Mouse (Mus musculus): ENCODE measurements around the gene Best1.

Gene Best1

DNA sequence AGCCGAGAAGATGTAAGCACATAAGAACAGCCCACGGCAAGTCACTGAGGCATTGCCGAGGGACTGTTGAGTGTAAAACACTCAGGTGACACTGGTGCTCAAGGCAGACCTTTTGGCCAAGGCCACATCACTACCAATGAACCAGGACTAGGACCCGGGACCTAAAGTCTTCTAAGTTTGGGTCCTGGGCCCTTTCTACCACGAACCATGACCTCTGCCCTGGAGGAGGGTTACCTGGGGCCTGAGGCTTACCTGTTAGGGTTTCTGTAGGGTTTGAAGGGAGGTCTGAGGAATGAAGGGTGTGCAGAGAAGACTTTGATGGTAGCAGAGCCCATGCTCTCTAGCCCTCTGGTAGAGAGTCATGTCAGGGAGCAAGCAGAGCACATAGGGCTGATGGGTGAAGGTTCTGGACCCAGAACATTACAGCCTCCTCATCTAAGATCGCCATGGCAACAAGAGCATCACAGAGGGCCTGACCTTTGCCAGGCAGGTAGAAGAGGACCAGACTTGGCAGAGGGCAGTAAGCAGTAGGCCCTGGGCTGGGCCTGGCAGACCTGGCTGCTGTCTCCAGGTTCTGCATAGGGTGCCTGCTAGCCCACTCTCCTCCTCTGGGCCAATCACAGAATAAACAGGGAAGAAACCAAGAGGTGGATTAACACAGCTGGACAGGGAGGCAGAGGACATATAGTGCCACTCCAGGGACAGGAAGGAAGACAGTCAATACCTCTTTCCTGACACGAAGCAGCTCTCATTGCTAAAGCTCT lies at the start of gene Best1, which contains the start of gene Rab3il1:
TSS of gene Best1 (minus strand) at position 428 of the 764 bp plus-strand sequence.
TSS of gene Rab3il1 (plus strand) at position 464 of the 764 bp plus-strand sequence.
- in situ Hi-C loops (cut with MboI) = loop anchor here (25.0 kb wide), 1 partner anchor 186 kb away; the partner anchor contains the start of gene Fads1

GRCm38 (mm10) chr19:10050438-10050837 lies 49.0 kb upstream of the Best1 start:
- in situ Hi-C loops (cut with MboI) = no loop called here

DNA sequence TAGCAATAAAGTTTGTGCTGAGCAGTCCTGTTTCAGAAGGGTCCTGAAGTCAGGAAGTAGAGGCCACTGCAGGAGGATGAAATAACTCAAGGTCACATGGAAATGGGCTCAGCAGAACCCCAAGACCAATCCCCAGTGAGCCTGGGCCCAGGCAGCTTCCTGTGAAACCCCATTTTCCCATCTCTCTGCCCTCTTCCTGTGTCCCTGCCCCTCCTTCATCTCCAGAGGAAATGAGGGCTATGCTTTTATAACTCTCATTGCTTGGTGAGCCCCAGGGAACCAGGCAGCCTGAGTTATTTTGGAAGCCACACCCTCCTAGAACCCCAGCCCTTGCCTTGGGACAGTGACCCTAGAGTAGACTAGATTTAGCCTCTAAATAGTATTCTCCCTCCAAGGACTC lies 48.1 kb upstream of the Best1 start:
- in situ Hi-C loops (cut with MboI) = no loop called here

GRCm38 (mm10) chr19:10046983-10047382 lies 45.5 kb upstream of the Best1 start:
- in situ Hi-C loops (cut with MboI) = no loop called here

DNA sequence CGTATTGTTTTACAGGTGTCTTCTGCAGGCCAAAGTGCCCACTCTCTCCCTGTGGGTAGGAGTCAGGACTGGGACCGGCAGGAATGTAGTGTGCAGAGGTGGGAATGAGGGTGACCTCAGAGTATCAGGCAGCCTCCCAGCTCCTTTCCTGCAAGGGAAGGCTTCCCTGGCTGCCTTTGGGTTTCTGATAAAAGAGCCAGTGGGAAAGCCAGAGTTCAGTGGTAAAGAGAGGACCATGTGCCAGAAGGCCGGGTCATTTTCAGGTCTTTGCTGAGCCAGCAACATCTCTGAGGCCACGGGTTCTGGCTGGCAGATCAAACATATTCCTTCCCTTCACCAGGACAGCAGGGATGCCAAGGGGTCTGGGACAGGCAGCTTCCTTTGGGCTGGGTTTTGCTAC lies 44.9 kb upstream of the Best1 start:
- in situ Hi-C loops (cut with MboI) = no loop called here

DNA sequence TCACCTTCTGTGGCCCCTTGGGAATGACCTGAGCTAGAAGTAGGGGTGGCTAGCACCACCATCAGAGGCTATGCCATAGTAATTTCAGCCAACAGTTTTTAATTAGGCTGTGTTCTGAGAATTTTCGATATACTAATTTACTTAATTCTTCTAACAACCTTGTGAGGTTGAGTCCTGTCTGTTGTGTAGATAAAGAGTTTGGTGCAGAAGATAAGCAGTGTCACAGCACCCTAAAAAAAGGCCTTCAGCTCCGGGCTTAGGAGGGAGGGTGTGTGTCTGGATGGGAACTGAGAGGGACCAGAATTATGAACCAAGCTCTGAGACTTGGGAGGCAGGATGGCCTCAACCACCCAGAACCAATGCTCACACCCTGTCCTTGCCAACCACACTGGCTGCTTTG lies 44.3 kb upstream of the Best1 start:
- in situ Hi-C loops (cut with MboI) = no loop called here

DNA sequence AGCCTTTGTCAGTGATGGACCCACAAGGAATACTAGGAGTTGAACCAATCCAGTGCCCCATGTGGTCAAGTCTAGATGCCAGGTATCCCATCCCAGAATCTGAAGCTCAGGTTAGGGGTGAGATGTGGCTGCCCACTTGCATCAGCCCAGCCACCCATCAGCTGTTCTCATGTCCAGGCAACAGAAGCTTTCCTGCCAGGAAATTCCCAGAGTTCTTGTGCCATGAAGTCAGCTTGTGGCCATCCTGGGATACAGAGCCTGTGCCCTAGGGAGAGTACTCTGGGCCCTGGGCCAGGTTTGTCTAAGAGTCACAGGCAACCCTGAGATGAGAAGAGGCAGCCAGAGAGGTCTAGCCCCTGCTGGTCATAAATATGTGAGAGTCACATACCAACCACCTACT lies 42.2 kb upstream of the Best1 start:
- in situ Hi-C loops (cut with MboI) = no loop called here

- in situ Hi-C loops (cut with MboI) = no loop called here
These were observed 41.4 kb upstream of the Best1 start for GRCm38 (mm10) chr19:10042816-10043215.

GRCm38 (mm10) chr19:10042232-10042631 lies 40.8 kb upstream of the Best1 start:
- in situ Hi-C loops (cut with MboI) = no loop called here

DNA sequence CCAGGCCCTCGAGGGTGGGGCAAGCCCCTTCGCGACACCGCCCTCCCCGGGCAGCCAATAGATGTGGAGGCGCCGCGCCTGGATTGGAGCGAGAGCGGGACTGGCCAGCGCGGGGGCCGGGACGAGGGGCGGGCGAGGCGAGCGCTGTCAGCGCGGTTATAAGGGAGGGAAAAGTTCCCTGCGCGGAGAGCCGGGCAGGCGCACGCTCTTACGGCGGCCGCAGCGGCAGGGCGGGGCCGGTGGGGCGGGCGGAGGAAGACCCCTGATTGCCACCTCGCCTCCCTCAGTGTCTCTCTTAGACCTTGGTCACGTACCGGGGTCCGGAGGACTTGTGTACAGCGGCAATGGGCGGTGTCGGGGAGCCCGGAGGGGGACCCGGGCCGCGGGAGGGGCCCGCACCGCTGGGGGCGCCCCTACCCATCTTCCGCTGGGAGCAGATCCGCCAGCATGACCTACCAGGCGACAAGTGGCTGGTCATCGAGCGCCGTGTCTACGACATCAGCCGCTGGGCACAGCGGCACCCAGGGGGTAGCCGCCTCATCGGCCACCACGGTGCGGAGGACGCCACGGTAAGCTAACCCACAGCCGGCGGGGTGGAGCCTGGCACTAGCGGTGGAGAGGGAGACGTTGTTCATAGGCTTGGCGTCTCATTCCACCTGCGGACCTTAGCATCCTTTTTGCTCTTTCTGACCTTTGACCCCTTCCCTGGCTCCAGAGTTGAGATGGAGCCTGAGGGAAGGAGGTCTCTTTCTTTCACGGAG lies 40.1 kb upstream of the Best1 start, which contains the start of gene Fads3:
TSS of gene Fads3 (plus strand) at position 182 of the 761 bp plus-strand sequence.
- in situ Hi-C loops (cut with MboI) = no loop called here

GRCm38 (mm10) chr19:10040866-10041387 lies 39.5 kb upstream of the Best1 start:
- in situ Hi-C loops (cut with MboI) = no loop called here

GRCm38 (mm10) chr19:10039615-10040014 lies 38.2 kb upstream of the Best1 start:
- in situ Hi-C loops (cut with MboI) = no loop called here

GRCm38 (mm10) chr19:10038910-10039309 lies 37.5 kb upstream of the Best1 start:
- in situ Hi-C loops (cut with MboI) = no loop called here

DNA sequence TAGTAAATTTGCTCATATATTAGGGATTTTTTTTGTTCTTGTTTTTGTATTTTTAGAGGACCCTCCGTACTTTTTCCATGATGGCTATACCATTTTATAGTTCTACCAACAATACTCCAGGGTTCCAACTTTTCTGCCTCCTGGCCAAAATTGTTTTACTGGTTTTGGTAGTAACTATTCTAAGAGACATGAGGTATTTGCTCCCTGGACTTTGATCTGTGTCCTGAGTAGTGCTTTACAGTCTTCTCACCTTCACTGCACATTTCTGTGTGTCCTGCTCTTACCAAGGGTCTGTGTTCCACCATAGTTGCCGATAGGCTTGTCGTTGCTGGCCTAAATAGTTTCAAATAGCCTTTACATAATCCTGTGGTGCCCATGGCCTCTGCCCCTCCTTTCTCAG lies 36.9 kb upstream of the Best1 start:
- in situ Hi-C loops (cut with MboI) = no loop called here

GRCm38 (mm10) chr19:10037534-10037933 lies 36.1 kb upstream of the Best1 start:
- in situ Hi-C loops (cut with MboI) = no loop called here

- in situ Hi-C loops (cut with MboI) = loop anchor here (5.0 kb wide), 1 partner anchor 43 kb away; no protein-coding TSS in a partner anchor
These were observed 33.5 kb upstream of the Best1 start for GRCm38 (mm10) chr19:10034785-10035447.

GRCm38 (mm10) chr19:10034356-10034755 lies 32.9 kb upstream of the Best1 start:
- in situ Hi-C loops (cut with MboI) = loop anchor here (5.0 kb wide), 1 partner anchor 42 kb away; no protein-coding TSS in a partner anchor

GRCm38 (mm10) chr19:10033211-10033973 lies 32.0 kb upstream of the Best1 start:
- in situ Hi-C loops (cut with MboI) = loop anchor here (5.0 kb wide), 1 partner anchor 41 kb away; no protein-coding TSS in a partner anchor

DNA sequence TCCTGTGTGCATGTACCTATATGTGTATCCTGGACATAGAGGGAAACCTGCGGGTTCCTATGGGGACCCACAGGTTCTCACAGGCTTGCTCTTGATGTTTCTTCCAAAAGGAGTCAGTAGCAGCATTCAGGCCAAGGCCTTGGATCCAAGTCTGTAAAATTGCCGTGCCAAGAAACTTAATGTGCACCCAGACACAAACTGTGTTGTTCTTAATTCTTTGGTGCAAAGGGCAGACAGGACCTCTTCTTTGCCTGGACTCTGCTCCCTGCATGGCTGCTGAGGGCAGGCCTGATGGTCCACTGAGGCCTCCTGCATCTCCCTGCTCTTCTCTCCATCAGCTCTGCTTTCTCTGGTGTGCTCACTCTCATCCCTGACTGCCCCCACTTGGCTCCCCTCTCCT lies 28.3 kb upstream of the Best1 start:
- in situ Hi-C loops (cut with MboI) = loop anchor here (5.0 kb wide), 1 partner anchor 37 kb away; no protein-coding TSS in a partner anchor

DNA sequence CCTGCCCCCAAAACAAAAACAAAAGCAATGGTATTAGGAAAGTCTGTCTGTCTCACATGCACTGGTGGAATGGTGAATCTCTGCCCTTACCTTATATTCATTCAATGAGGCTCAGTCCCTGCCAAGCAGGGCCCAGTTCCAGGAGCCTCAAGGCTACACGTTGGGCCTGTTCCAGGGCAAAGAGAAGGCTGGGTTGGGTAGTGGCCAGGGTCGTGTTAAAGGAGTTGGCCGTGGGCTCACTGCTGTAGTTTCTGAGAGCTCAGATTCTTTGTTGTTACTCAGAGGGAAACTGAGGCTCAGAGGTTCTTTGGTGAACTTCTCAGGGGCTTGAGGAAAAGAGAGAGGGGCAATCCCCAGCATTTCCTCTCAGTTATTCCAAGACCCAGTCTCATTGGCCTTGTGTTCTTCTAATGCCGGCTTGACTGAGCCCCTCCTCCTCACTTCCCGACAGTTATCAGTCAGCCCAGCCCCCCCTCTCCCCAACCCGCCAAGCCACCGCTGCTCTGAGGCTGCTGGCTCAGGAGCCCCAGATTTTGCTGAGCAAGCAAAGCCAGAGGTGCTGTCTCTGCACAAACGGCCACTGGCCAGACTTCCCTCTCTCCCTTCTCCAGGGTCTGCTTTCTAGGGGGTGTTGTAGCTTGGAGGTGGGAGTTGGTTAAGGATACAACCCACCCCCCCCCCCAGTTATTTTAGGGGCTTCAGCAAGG lies 23.9 kb upstream of the Best1 start:
- in situ Hi-C loops (cut with MboI) = no loop called here
